Mouse (Mus musculus): ENCODE results near the gene C530008M17Rik.

C530008M17Rik gene

GRCm38 (mm10) chr5:76656212-76656611, at the start of gene C530008M17Rik:
Gene C530008M17Rik, plus strand, starts transcription at chr5:76656512.
- DNase-seq: no peak

- no peak for DNase-seq
These were observed 46.5 kb upstream of the C530008M17Rik start for GRCm38 (mm10) chr5:76609702-76610370.

- no peak for DNase-seq
These were observed 43.3 kb upstream of the C530008M17Rik start for GRCm38 (mm10) chr5:76612867-76613499.

- no peak for DNase-seq
These were observed 41.0 kb upstream of the C530008M17Rik start for GRCm38 (mm10) chr5:76615276-76615675.

- DNase-seq: no peak
These were observed 40.0 kb upstream of the C530008M17Rik start for GRCm38 (mm10) chr5:76616196-76616747.

- no peak for DNase-seq
These were observed 37.6 kb upstream of the C530008M17Rik start for GRCm38 (mm10) chr5:76618750-76619149.

- no peak for DNase-seq
These were observed 32.6 kb upstream of the C530008M17Rik start for GRCm38 (mm10) chr5:76623759-76624158.

- DNase-seq: no peak
These were observed 28.5 kb upstream of the C530008M17Rik start for GRCm38 (mm10) chr5:76627770-76628169.

DNA sequence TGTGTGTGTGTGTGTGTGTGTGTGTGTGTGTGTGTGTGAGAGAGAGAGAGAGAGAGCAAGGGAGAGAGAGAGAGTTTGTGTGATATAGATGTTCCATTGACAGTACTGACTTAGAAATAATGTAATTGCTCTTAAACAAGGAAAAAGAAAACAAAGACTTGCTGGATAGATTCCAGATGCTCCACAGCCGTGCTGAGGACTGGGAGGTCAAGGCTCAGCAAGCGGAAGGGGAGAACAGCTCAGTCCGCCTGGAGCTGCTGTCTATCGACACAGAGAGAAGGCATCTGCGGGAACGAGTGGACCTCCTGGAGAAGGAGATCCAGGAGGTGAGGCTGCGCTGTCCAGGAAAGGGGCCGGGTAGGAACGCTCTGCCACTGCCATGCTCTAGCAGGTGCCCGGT, 22.3 kb upstream of the C530008M17Rik start:
- no peak for DNase-seq

GRCm38 (mm10) chr5:76635592-76635991, 20.7 kb upstream of the C530008M17Rik start:
- peak; percentile 10 for DNase-seq

GRCm38 (mm10) chr5:76642076-76642475, 14.2 kb upstream of the C530008M17Rik start:
- DNase-seq: no peak

- DNase-seq: no peak
These were observed 12.1 kb upstream of the C530008M17Rik start for GRCm38 (mm10) chr5:76644234-76644633.

- DNase-seq: no peak
These were observed 11.0 kb upstream of the C530008M17Rik start for GRCm38 (mm10) chr5:76645091-76645868.

GRCm38 (mm10) chr5:76649897-76650296, 6.4 kb upstream of the C530008M17Rik start:
- DNase-seq: no peak

- DNase-seq: no peak
These were observed 5.1 kb upstream of the C530008M17Rik start for GRCm38 (mm10) chr5:76651151-76651725.

DNA sequence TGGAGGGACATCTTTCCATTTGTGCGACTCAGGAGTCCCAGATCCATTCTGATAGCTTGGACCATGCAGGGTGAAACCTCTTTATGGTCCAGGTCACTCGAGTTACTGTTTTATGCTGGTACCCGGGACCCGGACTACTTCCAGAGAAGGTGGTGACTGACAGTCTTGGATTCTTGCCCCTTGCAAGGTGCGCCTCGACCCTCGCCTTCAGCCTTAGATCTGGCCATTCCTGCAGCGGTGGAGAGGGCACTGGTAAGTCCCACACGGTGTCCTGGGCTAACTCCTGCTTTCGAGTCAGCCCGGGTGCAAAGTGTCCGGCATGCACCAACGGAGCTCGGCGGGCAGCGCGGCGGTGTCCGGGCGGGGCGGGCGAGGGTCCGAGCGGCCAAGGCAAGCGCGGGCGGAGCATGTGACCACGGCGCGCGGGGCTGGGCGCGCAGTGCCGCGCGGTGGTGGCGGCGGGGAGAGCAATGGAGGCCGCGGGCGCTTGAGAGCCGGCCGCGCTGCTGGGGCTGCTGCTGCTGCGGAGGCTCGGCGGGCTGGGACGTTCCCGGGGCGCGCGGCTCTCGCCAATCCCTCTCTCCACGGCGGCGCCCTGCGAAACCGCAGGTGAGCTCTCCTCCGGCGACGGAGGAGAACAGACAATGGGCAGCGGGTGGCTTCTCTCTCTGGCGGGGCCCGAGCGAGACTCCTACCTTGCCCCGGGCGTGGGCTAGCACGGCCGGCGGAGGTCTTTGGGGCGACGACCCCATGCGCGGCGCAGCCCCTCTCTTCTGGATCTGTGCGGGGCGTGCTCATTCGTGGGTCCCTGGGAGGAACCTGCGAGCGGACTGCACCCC, 1.2 kb downstream of the C530008M17Rik start:
- DNase-seq: peak; percentile 56

GRCm38 (mm10) chr5:76658084-76658934, 2.0 kb downstream of the C530008M17Rik start:
- DNase-seq: peak; percentile 23

DNA sequence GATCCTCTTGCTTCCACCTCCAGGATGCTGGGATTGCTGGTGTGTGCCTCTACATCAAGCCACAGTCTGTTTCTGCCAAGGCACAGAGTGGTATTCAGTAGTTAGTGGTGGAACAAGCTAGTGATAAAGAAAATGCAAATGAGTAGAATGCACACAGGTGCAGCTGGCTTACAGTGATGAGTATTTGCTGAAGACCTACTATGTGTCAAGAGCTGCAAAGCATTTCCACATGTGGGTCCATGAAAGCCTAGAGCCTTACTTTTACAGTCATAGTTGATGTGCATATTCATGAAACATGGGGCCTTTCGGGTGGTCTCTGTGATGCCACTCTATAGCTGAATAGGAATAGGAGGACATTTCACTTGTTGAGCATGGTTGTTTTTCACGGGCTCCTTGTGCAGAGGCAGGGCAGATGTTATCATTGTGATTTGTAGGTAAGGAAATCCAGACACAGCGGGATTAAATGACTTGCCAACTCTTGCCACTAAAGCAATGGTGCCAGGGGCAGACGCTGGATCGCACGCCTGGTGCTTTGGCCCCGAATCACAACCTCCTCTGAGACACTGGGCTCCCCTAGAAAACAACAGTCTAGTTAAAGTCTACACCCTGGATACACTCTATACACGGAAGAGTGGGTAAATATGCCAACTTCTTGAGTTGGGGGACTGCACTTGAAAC, 3.8 kb downstream of the C530008M17Rik start:
- no peak for DNase-seq

DNA sequence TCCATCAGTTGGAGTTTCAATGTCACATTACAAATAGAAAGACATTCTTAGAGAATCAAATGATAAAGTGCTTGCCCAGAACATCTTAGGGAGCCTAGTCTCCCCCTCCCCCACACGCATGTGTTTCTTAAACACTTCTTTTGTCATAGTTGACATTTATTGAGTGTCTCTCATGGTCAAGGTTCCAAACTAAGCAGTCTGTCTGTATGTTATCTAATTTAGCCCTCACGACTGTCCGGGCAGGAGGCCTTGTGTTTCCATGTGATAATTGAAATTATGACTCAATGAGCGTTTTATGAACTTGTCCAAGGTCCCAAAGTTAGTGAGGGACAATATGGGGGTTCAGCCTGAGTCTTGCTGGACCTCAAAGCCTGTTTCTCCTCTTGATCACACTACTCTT, 5.0 kb downstream of the C530008M17Rik start:
- DNase-seq: no peak

DNA sequence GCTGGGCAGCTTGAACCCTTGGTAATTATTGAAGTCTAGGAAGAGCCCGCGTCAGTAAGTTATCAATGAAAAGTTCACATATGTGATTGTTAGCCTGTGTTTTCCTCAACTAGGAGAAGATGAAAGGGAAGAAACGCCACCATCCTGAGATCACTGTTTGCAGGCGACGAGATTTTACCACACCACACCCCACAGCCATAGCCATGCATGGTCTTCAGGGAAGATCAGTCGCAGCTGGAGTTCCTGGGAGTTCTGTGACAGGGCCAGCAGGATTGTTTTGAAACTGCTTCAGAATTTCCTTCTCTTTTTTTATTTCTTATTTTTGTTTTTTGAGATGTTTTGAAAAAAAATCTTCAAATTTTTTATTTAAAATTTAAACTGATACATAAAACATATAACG, 8.6 kb downstream of the C530008M17Rik start:
- no peak for DNase-seq

GRCm38 (mm10) chr5:76665421-76665820, 9.1 kb downstream of the C530008M17Rik start:
- peak; percentile 7 for DNase-seq
